Mouse (Mus musculus) embryonic facial prominence, embryonic 13.5 days (tissue): ENCODE measurements around the gene Wdr75. TPM values are rescaled to one million over a fixed set of nuclear protein-coding genes. Genes with fewer than 3 reads are reported as not detected.

Experiments
- ATAC-seq: fragments of 200-750 bp; cut with Nextera tagmentation; 2 replicates; pipeline ENCODE4 v1.8.0; 2017; ENCODE audit warnings: low read depth; ENCODE audit not compliant: insufficient number of reproducible peaks, insufficient read depth, low FRiP score, low TSS enrichment
- H3K27ac ChIP-seq: fragments of 300-500 bp; sonication (generic); 2 replicates; pipeline ENCODE4 v1.5.1; 2015; ENCODE audit warnings: moderate library complexity, mild to moderate bottlenecking, inconsistent platforms
- H3K27me3 ChIP-seq: fragments of 300-500 bp; sonication (generic); 2 replicates; pipeline ENCODE4 v1.6.1; 2015; ENCODE audit warnings: mild to moderate bottlenecking, inconsistent platforms
- H3K36me3 ChIP-seq: fragments of 300-500 bp; sonication (generic); 2 replicates; pipeline ENCODE4 v1.6.1; 2015; ENCODE audit warnings: mild to moderate bottlenecking, inconsistent platforms
- H3K4me1 ChIP-seq: fragments of 300-500 bp; sonication (generic); 2 replicates; pipeline ENCODE4 v1.6.1; 2015; ENCODE audit warnings: inconsistent platforms
- H3K4me2 ChIP-seq: fragments of 300-500 bp; sonication (generic); 2 replicates; pipeline ENCODE4 v1.6.1; 2015; ENCODE audit warnings: moderate library complexity, mild to moderate bottlenecking, inconsistent platforms
- H3K4me3 ChIP-seq: fragments of 300-500 bp; sonication (generic); 2 replicates; pipeline ENCODE4 v1.5.1; 2015; ENCODE audit warnings: mild to moderate bottlenecking, inconsistent platforms
- H3K9ac ChIP-seq: fragments of 300-500 bp; sonication (generic); 2 replicates; pipeline ENCODE4 v1.6.1; 2015; ENCODE audit warnings: mild to moderate bottlenecking, inconsistent platforms
- H3K9me3 ChIP-seq: fragments of 300-500 bp; sonication (generic); 2 replicates; pipeline ENCODE4 v1.6.1; 2016; ENCODE audit warnings: inconsistent platforms
- WGBS: fragments of 180-500 bp; shearing (Covaris S2); methylation state at CpG from one replicate; pipeline ENCODE4 v1.1.7; 2015; ENCODE audit warnings: mixed read lengths; 5-methylcytosine and 5-hydroxymethylcytosine counted together
- polyA plus RNA-seq: library from polyadenylated mRNA; unstranded; fragments of >200 nt; fragmentation: Nextera tagmentation; extraction: Ambion mirVana; gene quantifications from 2 replicates; pipeline ENCODE4 v1.2.1, GENCODE M21; 2015

Wdr75 gene
- 73.6 and 84.8 TPM in 2 replicates for polyA plus RNA-seq

- under 1% methylated on average over 68 of the region's 70 CpGs for WGBS
- H3K9me3 ChIP-seq, result no peaks in the 10 kb centered on the region
- peak within 1 kb of the TSS; percentile 96 for H3K27ac ChIP-seq
- H3K27me3 ChIP-seq, result no peaks in the 10 kb centered on the region
- H3K4me2 ChIP-seq, result peak within 1 kb of the TSS; percentile 89
- H3K9ac ChIP-seq, result peak within 1 kb of the TSS; percentile 85
- peak; percentile 99 for ATAC-seq
- H3K4me1 ChIP-seq, result peaks cover 14% of the 10 kb centered on the region
- H3K4me3 ChIP-seq, result peak within 1 kb of the TSS; percentile 69
- peaks cover 16% of the 10 kb centered on the region for H3K36me3 ChIP-seq
Measured at GRCm38 (mm10) chr1:45794969-45795908, at the start of gene Wdr75. Gene Wdr75, plus strand, starts transcription at chr1:45795166.

- H3K27ac ChIP-seq, result peak overlapping the region; percentile 75
- H3K9ac ChIP-seq, result no peak overlapping the region
- no peaks in the 10 kb centered on the region for H3K27me3 ChIP-seq
- ATAC-seq, result no peak
- no peaks in the 10 kb centered on the region for H3K36me3 ChIP-seq
- 0 out of 2 replicates have a peak, but pooled peaks cover 7% of the 10 kb centered on the region for H3K9me3 ChIP-seq
- peaks cover 19% of the 10 kb centered on the region for H3K4me1 ChIP-seq
- no peak overlapping the region for H3K4me2 ChIP-seq
- H3K4me3 ChIP-seq, result no peak overlapping the region
Measured at GRCm38 (mm10) chr1:45755902-45756301, 39.1 kb upstream of the Wdr75 start.

GRCm38 (mm10) chr1:45756707-45757106 lies 38.3 kb upstream of the Wdr75 start:
- Histone ChIP-seq H3K4me3 (no peak overlapping the region), H3K9ac (no peak overlapping the region), H3K4me1 (peaks cover 26% of the 10 kb centered on the region), H3K27me3 (no peaks in the 10 kb centered on the region), H3K36me3 (no peaks in the 10 kb centered on the region), H3K27ac (peak overlapping the region; percentile 57; the same call in 1 of the 2 replicates), H3K4me2 (no peak overlapping the region), H3K9me3 (0 out of 2 replicates have a peak, but pooled peaks cover 7% of the 10 kb centered on the region)
- no peak for ATAC-seq

- H3K27ac ChIP-seq, result peak overlapping the region; percentile 57; the same call in 1 of the 2 replicates
- no peaks in the 10 kb centered on the region for H3K36me3 ChIP-seq
- 85% methylated on average over 1 of the region's 1 CpGs for WGBS
- 0 out of 2 replicates have a peak, but pooled peaks cover 4% of the 10 kb centered on the region for H3K9me3 ChIP-seq
- peaks cover 35% of the 10 kb centered on the region for H3K4me1 ChIP-seq
- H3K4me2 ChIP-seq, result no peak overlapping the region
- no peak overlapping the region for H3K4me3 ChIP-seq
- ATAC-seq, result no peak
- H3K9ac ChIP-seq, result no peak overlapping the region
- no peaks in the 10 kb centered on the region for H3K27me3 ChIP-seq
Measured at GRCm38 (mm10) chr1:45758011-45758410, 37.0 kb upstream of the Wdr75 start.

- no peak overlapping the region for H3K4me3 ChIP-seq
- H3K4me2 ChIP-seq, result no peak overlapping the region
- ATAC-seq, result peak; percentile 77
- 5% methylated on average over 4 of the region's 4 CpGs for WGBS
- H3K9me3 ChIP-seq, result no peaks in the 10 kb centered on the region
- no peaks in the 10 kb centered on the region for H3K36me3 ChIP-seq
- no peak overlapping the region for H3K9ac ChIP-seq
- peaks cover 44% of the 10 kb centered on the region for H3K4me1 ChIP-seq
- H3K27me3 ChIP-seq, result no peaks in the 10 kb centered on the region
- H3K27ac ChIP-seq, result peak overlapping the region; percentile 93
Measured at GRCm38 (mm10) chr1:45760667-45761467, 34.1 kb upstream of the Wdr75 start.

- 11% methylated on average over 1 of the region's 1 CpGs for WGBS
Measured at GRCm38 (mm10) chr1:45761468-45761795, 33.5 kb upstream of the Wdr75 start.

GRCm38 (mm10) chr1:45765678-45766077 lies 29.3 kb upstream of the Wdr75 start:
- Histone ChIP-seq H3K36me3 (no peaks in the 10 kb centered on the region), H3K9ac (no peak overlapping the region), H3K4me1 (peaks cover 39% of the 10 kb centered on the region), H3K27ac (peak overlapping the region; percentile 94), H3K4me2 (peak overlapping the region; percentile 44), H3K9me3 (no peaks in the 10 kb centered on the region; the same call in 1 of the 2 replicates), H3K27me3 (no peaks in the 10 kb centered on the region), H3K4me3 (no peak overlapping the region)
- WGBS, result 23% methylated on average over 4 of the region's 4 CpGs
- peak; percentile 57; the same call in 1 of the 2 replicates for ATAC-seq

More at GRCm38 (mm10) chr1:45761468-45761795, 33.5 kb upstream of the Wdr75 start:
- 0 out of 2 replicates have a peak overlapping the region, but pooled peaks have one; percentile 22 for H3K4me2 ChIP-seq
- ATAC-seq, result peak; percentile 77
- H3K4me1 ChIP-seq, result peaks cover 40% of the 10 kb centered on the region
- H3K27ac ChIP-seq, result peak overlapping the region; percentile 93
- H3K9me3 ChIP-seq, result no peaks in the 10 kb centered on the region
- H3K9ac ChIP-seq, result no peak overlapping the region
- no peak overlapping the region for H3K4me3 ChIP-seq
- H3K27me3 ChIP-seq, result no peaks in the 10 kb centered on the region
- H3K36me3 ChIP-seq, result no peaks in the 10 kb centered on the region

GRCm38 (mm10) chr1:45766123-45766522 lies 28.8 kb upstream of the Wdr75 start:
- no peaks in the 10 kb centered on the region for H3K36me3 ChIP-seq
- H3K4me1 ChIP-seq, result peaks cover 36% of the 10 kb centered on the region
- no peak overlapping the region for H3K9ac ChIP-seq
- peak overlapping the region; percentile 44 for H3K4me2 ChIP-seq
- peak overlapping the region; percentile 94 for H3K27ac ChIP-seq
- no peak overlapping the region for H3K4me3 ChIP-seq
- 8% methylated on average over 8 of the region's 8 CpGs for WGBS
- no peaks in the 10 kb centered on the region; the same call in 1 of the 2 replicates for H3K9me3 ChIP-seq
- H3K27me3 ChIP-seq, result no peaks in the 10 kb centered on the region
- no peak for ATAC-seq

- no peak overlapping the region for H3K4me3 ChIP-seq
- H3K27ac ChIP-seq, result peak overlapping the region; percentile 94
- peaks cover 23% of the 10 kb centered on the region for H3K4me1 ChIP-seq
- no peaks in the 10 kb centered on the region; the same call in 1 of the 2 replicates for H3K9me3 ChIP-seq
- ATAC-seq, result 0 out of 2 replicates have a peak, but pooled peaks have one; percentile 40
- peak overlapping the region; percentile 14; the same call in 1 of the 2 replicates for H3K4me2 ChIP-seq
- H3K9ac ChIP-seq, result no peak overlapping the region
- H3K27me3 ChIP-seq, result no peaks in the 10 kb centered on the region
- 39% methylated on average over 5 of the region's 5 CpGs for WGBS
- H3K36me3 ChIP-seq, result no peaks in the 10 kb centered on the region
Measured at GRCm38 (mm10) chr1:45767533-45767932, 27.4 kb upstream of the Wdr75 start.

GRCm38 (mm10) chr1:45769321-45769720 lies 25.6 kb upstream of the Wdr75 start:
- no peak for ATAC-seq
- Histone ChIP-seq H3K9me3 (no peaks in the 10 kb centered on the region; the same call in 1 of the 2 replicates), H3K9ac (no peak overlapping the region), H3K36me3 (no peaks in the 10 kb centered on the region), H3K4me1 (peaks cover 22% of the 10 kb centered on the region), H3K4me3 (no peak overlapping the region), H3K27me3 (no peaks in the 10 kb centered on the region), H3K4me2 (no peak overlapping the region), H3K27ac (no peak overlapping the region)
- WGBS, result 96% methylated on average over 13 of the region's 13 CpGs

- H3K27me3 ChIP-seq, result no peaks in the 10 kb centered on the region
- WGBS, result 94% methylated on average over 2 of the region's 2 CpGs
- H3K4me3 ChIP-seq, result no peak overlapping the region
- peaks cover 18% of the 10 kb centered on the region for H3K4me1 ChIP-seq
- no peaks in the 10 kb centered on the region for H3K36me3 ChIP-seq
- no peak overlapping the region for H3K27ac ChIP-seq
- H3K9me3 ChIP-seq, result no peaks in the 10 kb centered on the region; the same call in 1 of the 2 replicates
- no peak overlapping the region for H3K4me2 ChIP-seq
- no peak for ATAC-seq
- H3K9ac ChIP-seq, result no peak overlapping the region
Measured at GRCm38 (mm10) chr1:45770051-45770450, 24.9 kb upstream of the Wdr75 start.
